Mouse (Mus musculus) myocyte (in vitro differentiated cells): ENCODE data around the gene Gm10553.
"Not testable (repeated sequence)": the region's sequence is repeated elsewhere in the genome, so short reads cannot be mapped to it uniquely, and the experiment has no call there.

ENCODE experiments used
- MYOD1 ChIP-seq, 3 experiments: IDR thresholded peaks; one replicate each; pipeline ENCODE4 v1.6.1; 2011; ENCODE audit warnings: control low read depth in 2 of 3, low read depth in 2 of 3, mild to moderate bottlenecking in 2 of 3, moderate library complexity in 1 of 3; ENCODE audit not compliant: insufficient read length in 2 of 3, control insufficient read depth in 1 of 3
- POLR2A ChIP-seq: IDR thresholded peaks from one replicate; pipeline ENCODE4 v1.6.1; 2011; ENCODE audit warnings: low read depth, mild to moderate bottlenecking, control low read depth, moderate library complexity; ENCODE audit not compliant: insufficient read length
- POLR2AphosphoS2 ChIP-seq: IDR thresholded peaks from one replicate; pipeline ENCODE4 v1.6.1; 2011; ENCODE audit warnings: low read depth, control low read depth; ENCODE audit not compliant: insufficient read length
- USF1 ChIP-seq: IDR thresholded peaks from one replicate; pipeline ENCODE4 v1.6.1; 2011; ENCODE audit warnings: low read depth, mild to moderate bottlenecking, control low read depth, moderate library complexity

DNA sequence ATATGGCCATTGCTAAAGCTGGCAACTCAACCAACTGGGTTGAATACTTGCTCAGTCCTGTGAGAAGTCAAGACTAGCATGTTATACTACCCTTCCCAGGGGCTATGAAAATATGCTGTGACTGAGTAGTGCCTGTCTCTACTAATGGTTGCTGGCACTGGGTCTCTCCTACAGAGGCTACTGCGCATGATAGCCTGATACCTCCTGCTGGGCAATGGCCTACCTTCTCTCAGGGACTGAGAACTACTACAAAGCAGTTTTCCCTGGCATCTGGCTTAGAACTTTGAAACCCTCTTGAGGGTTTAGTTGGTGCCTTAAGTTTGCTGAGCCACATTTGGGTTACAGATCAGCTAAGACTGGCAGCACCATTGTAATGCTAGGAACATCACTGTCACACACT is 13.8 kb upstream of the Gm10553 start:
- not testable (repeated sequence) for TF ChIP-seq POLR2AphosphoS2; POLR2A; USF1; MYOD1 (IDR thresholded peaks at IDR 0.05; ENCODE audit: control insufficient read depth in 1 of 3, insufficient read length in 2 of 3, low read depth in 2 of 3)
